Mouse (Mus musculus): ENCODE measurements around the gene Fam135a. TPM values are rescaled to one million over a fixed set of nuclear protein-coding genes. Genes with fewer than 3 reads are reported as not detected.

Gene Fam135a
- polyA plus RNA-seq, 1 experiment from 2014 or later: 37.7 TPM

DNA sequence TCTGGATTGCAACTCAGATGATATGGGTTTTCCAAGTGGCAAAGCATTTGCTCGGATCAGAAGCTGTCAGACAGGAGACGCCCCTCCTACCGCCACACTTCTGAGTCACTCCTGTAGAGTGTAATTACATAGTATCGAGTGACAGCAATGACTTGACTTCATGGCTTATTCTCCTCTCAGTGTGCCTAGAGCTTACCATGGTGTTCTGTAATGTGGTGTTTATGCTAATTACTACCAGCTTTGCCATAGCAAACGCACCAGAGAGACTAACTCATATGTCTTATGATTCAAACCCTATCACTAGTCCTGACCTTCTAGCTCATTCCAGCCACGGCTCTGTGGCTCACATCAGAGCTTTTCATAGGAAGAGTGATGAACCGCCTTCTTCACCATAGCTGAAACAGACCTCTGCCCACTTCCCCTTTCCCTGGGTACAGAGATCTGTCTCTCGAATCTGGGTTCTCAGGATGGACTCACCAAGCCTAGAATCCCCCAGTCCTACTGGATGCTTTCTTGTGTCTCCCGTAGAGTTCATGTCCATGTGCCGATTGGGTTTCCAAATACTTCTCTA lies 2.5 kb upstream of the Fam135a start:
- Histone ChIP-seq H3K27ac (replicated peaks) (no peak overlapping the region), H3K4me1 (0 out of 2 replicates have a peak, but pooled peaks cover 3% of the 10 kb centered on the region), H3K4me2 (replicated peaks) (no peak overlapping the region), H3K9ac (no peak overlapping the region), H3K4me3 (replicated peaks) (no peak overlapping the region), H3K27me3 (no peaks in the 10 kb centered on the region), H3K9me3 (replicated peaks) (no peaks in the 10 kb centered on the region), H3K36me3 (no peaks in the 10 kb centered on the region)
- 50% methylated on average over 10 of the region's 10 CpGs for whole genome bisulfite sequencing
- peak; percentile 29; the same call in 1 of the 2 replicates for ATAC-seq (ENCODE audit: insufficient number of reproducible peaks, low FRiP score, low TSS enrichment, low read depth)

DNA sequence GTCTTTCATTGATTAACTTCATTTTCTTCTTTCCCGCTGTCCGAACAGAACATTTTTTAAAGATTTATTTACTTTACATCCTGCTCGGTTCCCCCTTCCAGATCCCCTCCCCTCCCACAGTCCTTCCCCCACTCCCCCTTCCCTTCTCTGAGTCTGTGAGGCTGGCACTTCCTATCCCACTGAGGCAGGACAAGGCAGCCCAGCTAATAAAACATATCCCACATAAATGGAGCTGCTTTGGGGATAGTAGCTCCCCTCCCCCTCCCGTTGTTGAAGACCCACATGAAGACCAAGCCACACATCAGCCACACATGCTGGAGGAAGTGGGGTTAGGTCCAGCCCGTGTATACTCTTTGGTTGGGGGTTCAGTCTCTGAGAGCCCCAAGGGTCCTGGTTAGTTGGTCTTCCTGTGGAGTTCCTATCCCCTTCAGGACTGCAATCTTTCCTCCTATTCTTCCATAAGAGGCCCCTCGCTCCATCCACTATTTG lies 773 bp upstream of the Fam135a start:
- Histone ChIP-seq H3K9ac (peak overlapping the region; percentile 57), H3K4me3 (replicated peaks) (peak overlapping the region; percentile 85), H3K27me3 (no peaks in the 10 kb centered on the region), H3K4me1 (0 out of 2 replicates have a peak, but pooled peaks cover 3% of the 10 kb centered on the region), H3K4me2 (replicated peaks) (peak overlapping the region; percentile 70), H3K9me3 (replicated peaks) (no peaks in the 10 kb centered on the region), H3K27ac (replicated peaks) (peak overlapping the region; percentile 73; the same call in 1 of the 2 replicates), H3K36me3 (no peaks in the 10 kb centered on the region)
- ATAC-seq (ENCODE audit: insufficient number of reproducible peaks, low FRiP score, low TSS enrichment, low read depth): no peak
- 58% methylated on average over 6 of the region's 6 CpGs for WGBS

DNA sequence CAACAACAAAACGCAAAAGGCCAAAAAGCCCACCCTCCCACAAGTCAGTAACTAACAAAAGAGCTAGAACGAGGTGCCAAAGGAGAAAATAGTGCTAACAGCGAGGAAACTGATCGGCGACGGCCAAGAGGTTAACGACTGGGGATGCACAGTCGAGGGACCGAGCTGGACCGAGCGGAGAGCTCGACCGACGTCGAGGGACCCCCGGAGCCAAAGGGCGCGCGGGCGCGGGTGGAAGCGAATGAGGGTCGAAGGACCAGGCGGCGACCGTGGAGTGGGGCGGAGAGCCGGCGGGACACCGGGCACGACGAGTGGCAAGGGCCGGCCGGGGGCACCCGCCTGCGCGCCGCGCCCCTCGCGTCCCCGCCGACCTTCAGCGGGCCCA lies 608 bp downstream of the Fam135a start:
- peak overlapping the region; percentile 85 for H3K4me3 ChIP-seq (replicated peaks)
- H3K27ac ChIP-seq (replicated peaks): peak overlapping the region; percentile 78
- H3K9me3 ChIP-seq (replicated peaks): no peaks in the 10 kb centered on the region
- peak overlapping the region; percentile 70 for H3K4me2 ChIP-seq (replicated peaks)
- H3K9ac ChIP-seq: peak overlapping the region; percentile 84
- H3K27me3 ChIP-seq: no peaks in the 10 kb centered on the region
- peak; percentile 20; the same call in 1 of the 2 replicates for ATAC-seq (ENCODE audit: insufficient number of reproducible peaks, low FRiP score, low TSS enrichment, low read depth)
- under 1% methylated on average over 36 of the region's 44 CpGs for WGBS
- no peaks in the 10 kb centered on the region for H3K36me3 ChIP-seq
- H3K4me1 ChIP-seq: 0 out of 2 replicates have a peak, but pooled peaks cover 3% of the 10 kb centered on the region

- Histone ChIP-seq H3K27me3 (no peaks in the 10 kb centered on the region), H3K9me3 (replicated peaks) (no peaks in the 10 kb centered on the region), H3K36me3 (no peaks in the 10 kb centered on the region), H3K4me2 (replicated peaks) (no peak overlapping the region), H3K9ac (no peak overlapping the region), H3K4me3 (replicated peaks) (no peak overlapping the region), H3K27ac (replicated peaks) (no peak overlapping the region), H3K4me1 (0 out of 2 replicates have a peak, but pooled peaks cover 3% of the 10 kb centered on the region)
- ATAC-seq (ENCODE audit: insufficient number of reproducible peaks, low FRiP score, low TSS enrichment, low read depth): no peak
- WGBS: 67% methylated on average over 8 of the region's 8 CpGs
These were observed 2.6 kb downstream of the Fam135a start for GRCm38 (mm10) chr1:24097541-24097940.

GRCm38 (mm10) chr1:24092414-24092813 lies 7.7 kb downstream of the Fam135a start:
- H3K27me3 ChIP-seq: no peaks in the 10 kb centered on the region
- H3K36me3 ChIP-seq: no peaks in the 10 kb centered on the region
- no peak overlapping the region for H3K4me3 ChIP-seq (replicated peaks)
- WGBS: 92% methylated on average over 7 of the region's 7 CpGs
- no peak for ATAC-seq (ENCODE audit: insufficient number of reproducible peaks, low FRiP score, low TSS enrichment, low read depth)
- no peaks in the 10 kb centered on the region for H3K4me1 ChIP-seq
- no peaks in the 10 kb centered on the region for H3K9me3 ChIP-seq (replicated peaks)
- no peak overlapping the region for H3K27ac ChIP-seq (replicated peaks)
- no peak overlapping the region for H3K9ac ChIP-seq
- H3K4me2 ChIP-seq (replicated peaks): no peak overlapping the region

DNA sequence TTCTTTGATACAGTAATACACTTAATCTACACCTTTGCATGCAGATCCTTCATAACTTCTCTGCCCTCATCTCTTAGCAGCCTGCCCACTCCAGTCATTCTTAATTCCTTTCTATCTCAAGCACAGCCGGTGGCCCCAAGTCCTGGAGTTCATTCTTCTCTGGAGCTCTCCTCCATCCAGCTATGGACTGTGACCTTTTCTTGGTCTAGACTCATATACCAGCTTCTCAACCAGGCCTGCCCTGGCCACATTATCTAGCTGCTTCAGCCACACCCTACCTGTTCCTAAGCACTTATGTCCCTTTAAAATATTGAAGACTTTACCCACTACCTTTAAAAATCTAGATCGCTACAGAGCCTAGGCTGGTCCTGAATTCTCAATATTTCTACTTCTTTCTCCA lies 9.5 kb downstream of the Fam135a start:
- no peaks in the 10 kb centered on the region for H3K4me1 ChIP-seq
- H3K9me3 ChIP-seq (replicated peaks): no peaks in the 10 kb centered on the region
- ATAC-seq (ENCODE audit: insufficient number of reproducible peaks, low FRiP score, low TSS enrichment, low read depth): no peak
- H3K4me3 ChIP-seq (replicated peaks): no peak overlapping the region
- 93% methylated on average over 2 of the region's 2 CpGs for whole genome bisulfite sequencing
- H3K9ac ChIP-seq: no peak overlapping the region
- H3K27me3 ChIP-seq: no peaks in the 10 kb centered on the region
- H3K4me2 ChIP-seq (replicated peaks): no peak overlapping the region
- no peaks in the 10 kb centered on the region for H3K36me3 ChIP-seq
- H3K27ac ChIP-seq (replicated peaks): no peak overlapping the region

GRCm38 (mm10) chr1:24090094-24090493 lies 10.0 kb downstream of the Fam135a start:
- Histone ChIP-seq H3K4me1 (no peaks in the 10 kb centered on the region), H3K27me3 (no peaks in the 10 kb centered on the region), H3K9ac (no peak overlapping the region), H3K27ac (replicated peaks) (no peak overlapping the region), H3K36me3 (no peaks in the 10 kb centered on the region), H3K9me3 (replicated peaks) (no peaks in the 10 kb centered on the region), H3K4me2 (replicated peaks) (no peak overlapping the region), H3K4me3 (replicated peaks) (no peak overlapping the region)
- ATAC-seq (ENCODE audit: insufficient number of reproducible peaks, low FRiP score, low TSS enrichment, low read depth): no peak
- WGBS: 81% methylated on average over 5 of the region's 5 CpGs

GRCm38 (mm10) chr1:24086176-24086575 lies 14.0 kb downstream of the Fam135a start:
- H3K4me1 ChIP-seq: no peaks in the 10 kb centered on the region
- no peak overlapping the region for H3K27ac ChIP-seq (replicated peaks)
- H3K27me3 ChIP-seq: no peaks in the 10 kb centered on the region
- H3K9me3 ChIP-seq (replicated peaks): no peaks in the 10 kb centered on the region
- no peaks in the 10 kb centered on the region for H3K36me3 ChIP-seq
- no peak overlapping the region for H3K9ac ChIP-seq
- WGBS: 93% methylated on average over 3 of the region's 3 CpGs
- H3K4me2 ChIP-seq (replicated peaks): no peak overlapping the region
- no peak overlapping the region for H3K4me3 ChIP-seq (replicated peaks)
- no peak for ATAC-seq (ENCODE audit: insufficient number of reproducible peaks, low FRiP score, low TSS enrichment, low read depth)

- H3K4me2 ChIP-seq (replicated peaks): no peak overlapping the region
- H3K27me3 ChIP-seq: no peaks in the 10 kb centered on the region
- no peaks in the 10 kb centered on the region for H3K4me1 ChIP-seq
- H3K36me3 ChIP-seq: 0 out of 2 replicates have a peak, but pooled peaks cover 7% of the 10 kb centered on the region
- no peak overlapping the region for H3K4me3 ChIP-seq (replicated peaks)
- no peak overlapping the region for H3K27ac ChIP-seq (replicated peaks)
- no peak overlapping the region for H3K9ac ChIP-seq
- ATAC-seq (ENCODE audit: insufficient number of reproducible peaks, low FRiP score, low TSS enrichment, low read depth): no peak
- WGBS: 50% methylated on average over 2 of the region's 2 CpGs
- H3K9me3 ChIP-seq (replicated peaks): no peaks in the 10 kb centered on the region
These were observed 25.7 kb downstream of the Fam135a start for GRCm38 (mm10) chr1:24074396-24074795.

- 0 out of 2 replicates have a peak, but pooled peaks cover 9% of the 10 kb centered on the region for H3K36me3 ChIP-seq
- H3K4me3 ChIP-seq (replicated peaks): no peak overlapping the region
- WGBS: 81% methylated on average over 5 of the region's 5 CpGs
- no peak overlapping the region for H3K4me2 ChIP-seq (replicated peaks)
- H3K27me3 ChIP-seq: no peaks in the 10 kb centered on the region
- no peak overlapping the region for H3K9ac ChIP-seq
- ATAC-seq (ENCODE audit: insufficient number of reproducible peaks, low FRiP score, low TSS enrichment, low read depth): no peak
- no peaks in the 10 kb centered on the region for H3K9me3 ChIP-seq (replicated peaks)
- no peak overlapping the region for H3K27ac ChIP-seq (replicated peaks)
- no peaks in the 10 kb centered on the region for H3K4me1 ChIP-seq
These were observed 26.5 kb downstream of the Fam135a start for GRCm38 (mm10) chr1:24073386-24074248.

GRCm38 (mm10) chr1:24068830-24069229 lies 31.3 kb downstream of the Fam135a start:
- 86% methylated on average over 7 of the region's 7 CpGs for WGBS
- no peak overlapping the region for H3K27ac ChIP-seq (replicated peaks)
- H3K9ac ChIP-seq: no peak overlapping the region
- no peak overlapping the region for H3K4me3 ChIP-seq (replicated peaks)
- no peaks in the 10 kb centered on the region for H3K27me3 ChIP-seq
- no peaks in the 10 kb centered on the region for H3K9me3 ChIP-seq (replicated peaks)
- H3K36me3 ChIP-seq: 0 out of 2 replicates have a peak, but pooled peaks cover 9% of the 10 kb centered on the region
- no peak overlapping the region for H3K4me2 ChIP-seq (replicated peaks)
- no peaks in the 10 kb centered on the region for H3K4me1 ChIP-seq
- ATAC-seq (ENCODE audit: insufficient number of reproducible peaks, low FRiP score, low TSS enrichment, low read depth): no peak

Measured in embryonic facial prominence, embryonic 15.5 days (tissue).